Mouse (Mus musculus): ENCODE results near the gene Fam49a. TPM values are rescaled to one million over a fixed set of nuclear protein-coding genes. Genes with fewer than 3 reads are reported as not detected.

The Fam49a gene
- polyA plus RNA-seq, 1 experiment from 2014 or later: 12.6 TPM

DNA sequence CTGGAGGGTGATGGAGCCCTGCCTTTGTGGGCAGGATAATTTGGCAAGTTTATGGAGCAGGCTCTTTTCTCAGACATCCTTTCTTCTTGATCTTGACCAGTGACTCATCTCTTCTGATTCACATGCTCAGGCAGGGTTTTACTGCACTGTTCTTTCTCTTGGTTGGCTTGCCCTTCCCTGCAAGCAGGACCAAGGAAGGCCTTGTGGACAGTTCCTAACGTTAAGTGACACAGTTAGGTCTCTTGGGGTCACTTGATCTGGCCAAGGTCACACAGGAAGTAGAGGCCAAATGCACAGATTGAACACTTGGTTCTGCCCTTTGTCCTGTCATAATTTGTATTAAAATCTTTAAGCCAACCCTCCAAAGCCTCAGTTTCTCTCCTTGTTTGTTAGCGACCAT is 158.5 kb downstream of the Fam49a start:
- Histone ChIP-seq H3K9me3 (replicated peaks; ENCODE audit: control insufficient read depth, low read length) (no peaks in the 10 kb centered on the region), H3K4me1 (ENCODE audit: control insufficient read depth, insufficient read depth, low read length) (no peaks in the 10 kb centered on the region), H3K27ac (ENCODE audit: low read length) (no peak overlapping the region), H3K27me3 (ENCODE audit: control insufficient read depth, insufficient read depth, low read length) (no peaks in the 10 kb centered on the region), H3K9ac (ENCODE audit: low read length) (no peak overlapping the region), H3K4me2 (ENCODE audit: low read depth, low read length) (no peak overlapping the region), H3K4me3 (replicated peaks; ENCODE audit: low read length) (no peak overlapping the region), H3K36me3 (ENCODE audit: control insufficient read depth, insufficient read depth, low read length) (no peaks in the 10 kb centered on the region)
- WGBS: 2% methylated on average over 2 of the region's 2 CpGs
- ATAC-seq (ENCODE audit: insufficient read depth, low FRiP score): peak; percentile 27; the same call in 1 of the 2 replicates

DNA sequence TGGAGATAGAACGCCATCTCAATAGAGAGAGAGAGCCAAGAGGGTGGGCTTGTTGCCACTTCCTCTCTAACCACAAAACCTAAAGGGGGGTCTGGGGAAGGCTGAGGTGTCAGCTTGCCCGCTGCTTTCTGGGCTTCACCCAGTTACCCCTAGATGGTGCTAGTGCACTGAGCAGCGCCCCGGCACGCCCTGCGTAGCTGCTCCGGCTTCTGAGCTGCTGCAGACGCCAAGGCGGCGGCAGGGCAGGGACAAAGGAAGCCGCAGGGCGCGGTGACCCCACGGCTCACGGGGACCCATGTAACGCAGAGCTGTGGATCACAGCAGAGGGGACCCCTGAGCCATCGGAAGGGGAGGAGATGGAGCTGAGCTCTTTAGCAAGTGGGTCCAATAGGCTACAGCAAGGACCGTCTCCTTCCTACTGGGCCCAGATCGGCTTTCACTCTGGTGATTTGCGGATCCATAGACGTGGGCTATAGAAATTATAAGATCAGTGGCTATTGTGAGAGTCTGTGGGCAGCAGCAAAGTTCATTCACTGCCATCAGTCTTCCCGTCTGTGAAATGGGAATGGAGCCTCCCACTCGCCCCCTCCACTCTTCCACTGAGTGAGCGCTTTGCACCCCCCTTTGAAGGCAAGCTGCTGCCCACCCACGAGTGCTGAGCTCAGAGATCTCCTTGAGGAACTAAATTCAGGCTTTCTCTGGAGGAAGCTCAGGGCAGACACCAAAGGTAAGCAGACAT is 159.1 kb downstream of the Fam49a start:
- Histone ChIP-seq H3K4me2 (ENCODE audit: low read depth, low read length) (peak overlapping the region; percentile 70), H3K9ac (ENCODE audit: low read length) (peak overlapping the region; percentile 80), H3K4me1 (ENCODE audit: control insufficient read depth, insufficient read depth, low read length) (no peaks in the 10 kb centered on the region), H3K27me3 (ENCODE audit: control insufficient read depth, insufficient read depth, low read length) (no peaks in the 10 kb centered on the region), H3K27ac (ENCODE audit: low read length) (no peak overlapping the region), H3K9me3 (replicated peaks; ENCODE audit: control insufficient read depth, low read length) (no peaks in the 10 kb centered on the region), H3K36me3 (ENCODE audit: control insufficient read depth, insufficient read depth, low read length) (no peaks in the 10 kb centered on the region), H3K4me3 (replicated peaks; ENCODE audit: low read length) (peak overlapping the region; percentile 47)
- 12% methylated on average over 25 of the region's 25 CpGs for WGBS
- peak; percentile 88 for ATAC-seq (ENCODE audit: insufficient read depth, low FRiP score)

DNA sequence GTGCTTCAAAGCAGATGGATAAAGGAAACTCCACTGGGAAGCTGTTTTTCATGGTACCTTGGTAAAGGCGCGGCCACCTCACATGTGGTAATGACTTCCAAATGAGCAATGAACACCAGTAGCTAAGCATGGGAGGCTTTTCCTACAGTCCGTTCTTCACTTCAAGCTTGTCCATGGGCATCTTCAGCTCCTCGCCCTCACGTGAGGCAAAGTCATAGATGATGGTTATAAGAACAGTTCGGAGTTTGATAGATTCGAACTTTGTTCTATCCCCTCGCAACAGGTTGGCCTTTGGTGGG is 159.6 kb downstream of the Fam49a start:
- Histone ChIP-seq H3K27ac (ENCODE audit: low read length) (no peak overlapping the region), H3K4me1 (ENCODE audit: control insufficient read depth, insufficient read depth, low read length) (no peaks in the 10 kb centered on the region), H3K27me3 (ENCODE audit: control insufficient read depth, insufficient read depth, low read length) (no peaks in the 10 kb centered on the region), H3K4me3 (replicated peaks; ENCODE audit: low read length) (no peak overlapping the region), H3K9me3 (replicated peaks; ENCODE audit: control insufficient read depth, low read length) (no peaks in the 10 kb centered on the region), H3K4me2 (ENCODE audit: low read depth, low read length) (peak overlapping the region; percentile 70; the same call in 1 of the 2 replicates), H3K9ac (ENCODE audit: low read length) (peak overlapping the region; percentile 80), H3K36me3 (ENCODE audit: control insufficient read depth, insufficient read depth, low read length) (no peaks in the 10 kb centered on the region)
- ATAC-seq (ENCODE audit: insufficient read depth, low FRiP score): no peak
- WGBS: 92% methylated on average over 8 of the region's 8 CpGs

DNA sequence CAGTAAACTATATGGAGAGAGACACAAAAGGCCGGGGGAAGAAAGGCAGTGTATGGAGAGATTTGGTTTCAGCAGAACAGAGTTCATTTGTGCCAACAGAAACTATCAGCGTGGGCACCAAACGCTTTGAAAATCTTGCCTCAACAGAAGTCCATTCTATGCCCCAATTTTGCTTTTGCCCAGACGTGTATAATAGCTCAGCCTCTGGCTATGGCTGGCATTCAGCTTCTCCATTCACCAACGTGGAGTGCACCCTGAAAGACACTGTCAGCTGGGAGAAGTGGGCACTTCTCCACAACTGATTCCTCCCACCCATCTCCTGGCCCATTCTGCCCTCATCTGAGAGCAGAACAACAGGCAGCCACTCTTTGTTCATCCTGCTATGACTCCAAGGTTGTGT is 163.2 kb downstream of the Fam49a start:
- no peak overlapping the region for H3K27ac ChIP-seq (ENCODE audit: low read length)
- 75% methylated on average over 5 of the region's 5 CpGs for WGBS

DNA sequence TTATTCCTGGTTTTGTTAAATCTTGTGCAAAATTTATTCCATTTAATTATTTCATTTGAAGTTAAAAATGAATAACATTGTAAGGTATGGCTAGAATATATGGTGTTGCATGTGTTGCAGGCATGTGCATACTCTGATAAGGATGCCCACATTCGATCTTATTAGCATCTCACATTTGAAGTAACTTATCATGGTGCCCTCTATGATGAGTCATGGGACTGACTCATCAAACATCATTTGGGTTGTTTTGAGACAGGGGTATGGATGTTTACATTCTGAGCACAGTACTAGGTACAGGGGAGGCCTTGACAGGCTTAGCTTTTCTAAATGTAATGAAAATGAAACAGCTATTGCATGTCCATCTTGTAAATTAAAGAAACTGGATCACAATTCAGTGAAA is 165.3 kb downstream of the Fam49a start:
- Histone ChIP-seq H3K9me3 (replicated peaks; ENCODE audit: control insufficient read depth, low read length) (no peaks in the 10 kb centered on the region), H3K4me1 (ENCODE audit: control insufficient read depth, insufficient read depth, low read length) (no peaks in the 10 kb centered on the region), H3K4me2 (ENCODE audit: low read depth, low read length) (no peak overlapping the region), H3K9ac (ENCODE audit: low read length) (no peak overlapping the region), H3K4me3 (replicated peaks; ENCODE audit: low read length) (no peak overlapping the region), H3K36me3 (ENCODE audit: control insufficient read depth, insufficient read depth, low read length) (no peaks in the 10 kb centered on the region), H3K27ac (ENCODE audit: low read length) (no peak overlapping the region), H3K27me3 (ENCODE audit: control insufficient read depth, insufficient read depth, low read length) (no peaks in the 10 kb centered on the region)
- no peak for ATAC-seq (ENCODE audit: insufficient read depth, low FRiP score)
- WGBS: 86% methylated on average over 1 of the region's 1 CpGs

More for the DNA sequence above, 163.2 kb downstream of the Fam49a start:
- H3K9me3 ChIP-seq (replicated peaks; ENCODE audit: control insufficient read depth, low read length): no peaks in the 10 kb centered on the region
- no peaks in the 10 kb centered on the region for H3K27me3 ChIP-seq (ENCODE audit: control insufficient read depth, insufficient read depth, low read length)
- H3K4me3 ChIP-seq (replicated peaks; ENCODE audit: low read length): no peak overlapping the region
- H3K36me3 ChIP-seq (ENCODE audit: control insufficient read depth, insufficient read depth, low read length): no peaks in the 10 kb centered on the region
- no peak overlapping the region for H3K9ac ChIP-seq (ENCODE audit: low read length)
- H3K4me1 ChIP-seq (ENCODE audit: control insufficient read depth, insufficient read depth, low read length): no peaks in the 10 kb centered on the region
- no peak overlapping the region for H3K4me2 ChIP-seq (ENCODE audit: low read depth, low read length)
- no peak for ATAC-seq (ENCODE audit: insufficient read depth, low FRiP score)

DNA sequence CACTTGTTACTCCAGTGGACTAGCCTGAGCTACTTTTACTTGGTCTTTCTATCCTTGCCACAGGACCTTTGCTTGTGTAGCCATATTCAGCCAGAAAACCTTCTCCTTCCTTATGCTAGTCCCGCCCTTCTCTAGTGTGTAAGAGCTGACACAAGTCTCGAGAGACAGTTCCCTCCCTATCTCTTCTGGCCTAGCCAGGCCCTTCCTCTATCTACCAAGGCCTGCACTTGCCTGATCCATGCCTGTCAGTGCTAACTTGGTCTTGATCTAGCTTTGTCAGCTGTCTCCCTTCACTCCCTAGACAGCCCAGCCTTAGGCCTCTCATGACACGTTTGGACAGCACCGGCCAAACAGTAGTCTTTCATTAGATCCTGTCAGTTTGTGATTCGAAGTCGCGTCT is 166.9 kb downstream of the Fam49a start:
- Histone ChIP-seq H3K4me2 (ENCODE audit: low read depth, low read length) (no peak overlapping the region), H3K9ac (ENCODE audit: low read length) (no peak overlapping the region), H3K27me3 (ENCODE audit: control insufficient read depth, insufficient read depth, low read length) (no peaks in the 10 kb centered on the region), H3K4me1 (ENCODE audit: control insufficient read depth, insufficient read depth, low read length) (no peaks in the 10 kb centered on the region), H3K4me3 (replicated peaks; ENCODE audit: low read length) (no peak overlapping the region), H3K27ac (ENCODE audit: low read length) (no peak overlapping the region), H3K36me3 (ENCODE audit: control insufficient read depth, insufficient read depth, low read length) (no peaks in the 10 kb centered on the region), H3K9me3 (replicated peaks; ENCODE audit: control insufficient read depth, low read length) (no peaks in the 10 kb centered on the region)
- ATAC-seq (ENCODE audit: insufficient read depth, low FRiP score): peak; percentile 50
- 77% methylated on average over 7 of the region's 7 CpGs for WGBS

All from stomach, embryonic 16.5 days (tissue).